Comparison of ENCODE assay signal across 12 mouse cellular contexts in the genomic region with DNA sequence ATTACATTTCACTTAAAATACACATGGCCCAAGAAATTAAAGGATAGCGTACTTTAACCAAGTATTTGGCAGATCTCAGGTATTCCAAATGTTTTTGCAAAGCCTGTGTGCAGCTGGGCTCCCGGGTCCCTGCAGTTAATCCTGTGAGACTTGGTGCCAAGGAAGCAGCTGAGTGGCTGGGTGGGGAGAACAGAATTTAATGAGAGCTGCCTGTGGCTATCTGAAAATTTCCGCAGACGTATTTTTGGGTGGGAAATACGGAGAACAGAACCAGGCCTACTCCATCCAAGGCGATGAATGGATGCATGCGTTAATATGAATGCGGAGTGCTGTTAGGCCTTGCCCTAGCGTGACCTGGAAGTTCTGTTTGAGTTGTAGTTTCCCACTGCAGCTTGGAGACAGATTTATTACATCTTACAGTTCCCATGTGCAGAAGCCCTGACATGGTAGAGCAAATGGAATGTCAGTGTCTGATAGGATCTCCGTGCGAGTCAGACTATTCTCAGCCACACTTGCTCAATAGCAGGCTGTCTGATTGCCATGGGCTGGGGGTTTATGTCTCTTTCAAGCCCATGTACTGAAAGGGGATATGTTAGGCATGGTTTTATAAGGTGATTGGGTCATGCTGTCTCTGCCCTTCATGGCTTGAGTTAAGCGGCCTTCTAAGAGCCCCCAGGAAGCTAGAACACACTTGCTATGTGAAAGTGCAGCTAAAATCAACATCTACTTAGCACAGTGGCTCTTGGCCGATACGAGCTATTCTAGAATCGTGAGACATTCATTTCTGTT. TPM values are rescaled to one million over a fixed set of nuclear protein-coding genes. Genes with fewer than 3 reads are reported as not detected.
DNase-seq lines count a peak whose midpoint lies in the region; ATAC-seq and TF ChIP-seq lines count a peak whose summit lies in the region.
"Had no signal": no experiment of that assay in that cellular context is flagged by ENCODE, and none has a peak within 500 bp of the region (broad histone marks: within the 10 kb centered on the region; RNA-seq: fewer than 3 reads in every experiment).

No protein-coding gene starts in this region.

- no peak overlapping the region for H3K4me3 ChIP-seq in midbrain, postnatal 0 days (ENCODE audit: low read depth, low read length)
- no peak overlapping the region for H3K4me3 ChIP-seq in midbrain, embryonic 10.5 days
- no peak overlapping the region for H3K4me3 ChIP-seq in stomach, postnatal 0 days (ENCODE audit: low read depth, low read length)
- H3K4me3 ChIP-seq: erythroblast, embryonic 14.5 days; hindbrain, embryonic 15.5 days had no signal

- H3K4me2 ChIP-seq in midbrain, postnatal 0 days (ENCODE audit: low read depth, low read length, poor library complexity, severe bottlenecking): no peak overlapping the region
- no peak overlapping the region for H3K4me2 ChIP-seq in stomach, postnatal 0 days (replicated peaks; ENCODE audit: low read depth)
- H3K4me2 ChIP-seq: hindbrain, embryonic 15.5 days had no signal

- TF ChIP-seq EP300 in stomach, postnatal 0 days (optimal IDR thresholded peaks at IDR 0.05): no peak

- intact Hi-C loops in heart, postnatal 10 days (cut with DNase I): loop anchor here (2.0 kb wide), 1 partner anchor 16 kb away; no protein-coding TSS in a partner anchor

- DNase-seq in gastrocnemius, postnatal 10 days: peak; percentile 53
- DNase-seq in gastrocnemius, postnatal 25 days: no peak
- DNase-seq in midbrain, postnatal 0 days (ENCODE audit: low spot score): no peak
- DNase-seq in midbrain, embryonic 10.5 days (ENCODE audit: low spot score): no peak
- DNase-seq in heart, postnatal 10 days: peak; percentile 76 to 79
- DNase-seq in stomach, postnatal 0 days (ENCODE audit: low spot score): peak; percentile 44
- DNase-seq in ovary, postnatal 10 days (ENCODE audit: low spot score): no peak
- DNase-seq in MN1 (ENCODE audit: low spot score): no peak
- DNase-seq: retina, postnatal 1 day; thymus, postnatal 4 days had no signal

- H3K36me3 ChIP-seq in midbrain, postnatal 0 days (ENCODE audit: insufficient read depth, low read length): no peaks in the 10 kb centered on the region
- peaks cover 11% of the 10 kb centered on the region for H3K36me3 ChIP-seq in midbrain, embryonic 10.5 days
- H3K36me3 ChIP-seq in stomach, postnatal 0 days (ENCODE audit: control insufficient read depth, insufficient read depth, low read length): peaks cover 2% of the 10 kb centered on the region; the same call in 1 of the 2 replicates

- H3K9me3 ChIP-seq in midbrain, postnatal 0 days (ENCODE audit: low read length): no peaks in the 10 kb centered on the region
- H3K9me3 ChIP-seq in midbrain, embryonic 10.5 days (replicated peaks): peaks cover 6% of the 10 kb centered on the region; the same call in 1 of the 2 replicates
- no peaks in the 10 kb centered on the region for H3K9me3 ChIP-seq in stomach, postnatal 0 days (ENCODE audit: control insufficient read depth, low read length)
- H3K9me3 ChIP-seq: hindbrain, embryonic 15.5 days had no signal

- ATAC-seq in midbrain, postnatal 0 days (ENCODE audit: low FRiP score): no peak
- peak; percentile 60; the same call in 1 of the 2 replicates for ATAC-seq in stomach, postnatal 0 days (ENCODE audit: low FRiP score, low TSS enrichment)

- 70% methylated on average over 15 of the region's 15 CpGs for WGBS in midbrain, postnatal 0 days
- WGBS in midbrain, embryonic 10.5 days: 87% methylated on average over 15 of the region's 15 CpGs
- 39% methylated on average over 15 of the region's 15 CpGs for WGBS in stomach, postnatal 0 days

- H3K27ac ChIP-seq in midbrain, postnatal 0 days (ENCODE audit: low read depth, low read length): peak overlapping the region; percentile 32
- H3K27ac ChIP-seq in midbrain, embryonic 10.5 days (replicated peaks): no peak overlapping the region
- peak overlapping the region; percentile 59 for H3K27ac ChIP-seq in stomach, postnatal 0 days (replicated peaks)
- H3K27ac ChIP-seq: hindbrain, embryonic 15.5 days had no signal

- H3K27me3 ChIP-seq in midbrain, postnatal 0 days (ENCODE audit: insufficient read depth, low read length): no peaks in the 10 kb centered on the region
- H3K27me3 ChIP-seq in midbrain, embryonic 10.5 days (ENCODE audit: low read depth, poor library complexity, severe bottlenecking): no peaks in the 10 kb centered on the region
- H3K27me3 ChIP-seq in stomach, postnatal 0 days (ENCODE audit: control insufficient read depth, insufficient read depth, low read length): no peaks in the 10 kb centered on the region
- H3K27me3 ChIP-seq: hindbrain, embryonic 15.5 days had no signal

- no peak overlapping the region for H3K9ac ChIP-seq in midbrain, postnatal 0 days (replicated peaks; ENCODE audit: low read length, poor library complexity, severe bottlenecking)
- no peak overlapping the region for H3K9ac ChIP-seq in stomach, postnatal 0 days (ENCODE audit: low read length)
- H3K9ac ChIP-seq: hindbrain, embryonic 15.5 days had no signal

- 0 out of 2 replicates have a peak, but pooled peaks cover 6% of the 10 kb centered on the region for H3K4me1 ChIP-seq in midbrain, postnatal 0 days (ENCODE audit: insufficient read depth, low read length)
- peaks cover 27% of the 10 kb centered on the region for H3K4me1 ChIP-seq in midbrain, embryonic 10.5 days
- 0 out of 2 replicates have a peak, but pooled peaks cover 5% of the 10 kb centered on the region for H3K4me1 ChIP-seq in stomach, postnatal 0 days (replicated peaks; ENCODE audit: control insufficient read depth, insufficient read depth)

- no peak for TF ChIP-seq CTCF in midbrain, postnatal 0 days (IDR thresholded peaks at IDR 0.05)
- TF ChIP-seq CTCF in stomach, postnatal 0 days (IDR thresholded peaks at IDR 0.05; ENCODE audit: low read depth): no peak

RNA-seq across cellular contexts. Expression of gene Adam19, which starts 17.5 kb away (rescaled TPM):
- 10 to 100 TPM; 30.9 to 42.8 TPM for total RNA-seq in gastrocnemius, postnatal 10 days (2021)
- total RNA-seq in gastrocnemius, postnatal 25 days (2021): 1 to 10 TPM; 4.9 to 8.0 TPM
- 16.8 and 16.9 TPM in 2 replicates for total RNA-seq in midbrain, postnatal 0 days (2014; rRNA removed)
- polyA plus RNA-seq in midbrain, postnatal 0 days (2015; fragmentation: Nextera tagmentation; extraction: Ambion mirVana): 3.9 and 6.1 TPM in 2 replicates
- polyA plus RNA-seq in midbrain, embryonic 10.5 days (2016; fragmentation: Nextera tagmentation; extraction: Ambion mirVana): 9.3 and 11.1 TPM in 2 replicates
- 100 to 1,000 TPM; 115 to 153 TPM for total RNA-seq in heart, postnatal 10 days (2021)
- polyA plus RNA-seq in stomach, postnatal 0 days (2015; fragmentation: Nextera tagmentation; extraction: Ambion mirVana): 4.3 and 4.9 TPM in 2 replicates

RNA-seq across cellular contexts. Expression of gene Gm12166, which starts 21.1 kb away (rescaled TPM):
- 1 to 10 TPM in 1 of 2 experiments, under 1 TPM in 1; 0.72 to 1.4 TPM for total RNA-seq in gastrocnemius, postnatal 10 days (2021)
- total RNA-seq in gastrocnemius, postnatal 25 days (2021): 1 to 10 TPM in 1 of 2 experiments, under 1 TPM in 1; 0.51 to 1.2 TPM
- total RNA-seq in midbrain, postnatal 0 days (2014; rRNA removed): 8.7 and 12.1 TPM in 2 replicates
- 8.3 and 8.9 TPM in 2 replicates for polyA plus RNA-seq in midbrain, postnatal 0 days (2015; fragmentation: Nextera tagmentation; extraction: Ambion mirVana)
- polyA plus RNA-seq in midbrain, embryonic 10.5 days (2016; fragmentation: Nextera tagmentation; extraction: Ambion mirVana): 2.4 and 3.4 TPM in 2 replicates
- 1 to 10 TPM; 2.5 to 3.4 TPM for total RNA-seq in heart, postnatal 10 days (2021)
- polyA plus RNA-seq in stomach, postnatal 0 days (2015; fragmentation: Nextera tagmentation; extraction: Ambion mirVana): 7.0 and 7.3 TPM in 2 replicates

Comparison
In these comparisons a context has a peak if more than half of its experiments do, and no peak if none do; other contexts are left out.
1. DNase-seq: peak in gastrocnemius, postnatal 10 days (single experiment), heart, postnatal 10 days (2 of 2) and stomach, postnatal 0 days (single experiment); none in gastrocnemius, postnatal 25 days (single experiment), midbrain, postnatal 0 days (single experiment), midbrain, embryonic 10.5 days (single experiment), ovary, postnatal 10 days (single experiment) and MN1 (single experiment).